Mouse (Mus musculus): Measurements from ENCODE around the gene Akap13. TPM values are rescaled to one million over a fixed set of nuclear protein-coding genes. Genes with fewer than 3 reads are reported as not detected.
A peak's percentile ranks its signal among the peaks of the same experiment; 100 is the strongest.

Gene Akap13
- polyA plus RNA-seq, 1 experiment = 107 TPM

DNA sequence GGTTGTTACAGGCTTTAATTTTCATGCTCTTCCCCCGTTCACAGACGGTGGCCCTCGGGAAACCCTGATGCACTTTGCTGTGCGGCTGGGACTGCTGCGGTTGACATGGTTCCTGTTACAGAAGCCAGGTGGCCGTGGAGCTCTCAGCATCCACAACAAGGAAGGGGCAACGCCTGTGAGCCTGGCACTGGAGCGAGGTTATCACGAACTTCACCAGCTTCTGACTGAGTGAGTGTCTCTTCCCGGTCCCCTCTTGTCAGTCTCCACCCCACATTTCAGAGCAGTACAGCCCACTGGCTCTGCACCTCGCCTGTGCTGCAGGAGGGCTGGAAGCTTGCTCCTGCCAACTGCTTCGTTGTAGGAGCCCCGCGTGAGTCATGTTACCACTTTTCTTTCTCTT is 130.8 kb downstream of the Akap13 start:
- Histone ChIP-seq H3K4me3 (replicated peaks; ENCODE audit: control insufficient read depth, low read depth, low read length) (peak overlapping the region; percentile 80), H3K27ac (ENCODE audit: control insufficient read depth, insufficient read depth, low read depth, low read length, poor library complexity) (peak overlapping the region; percentile 91), H3K4me1 (ENCODE audit: control insufficient read depth, insufficient read depth, low read length) (peaks cover 6% of the 10 kb centered on the region)
- WGBS = 2% methylated on average over 14 of the region's 14 CpGs
- TF ChIP-seq POLR2A (IDR thresholded peaks at IDR 0.05; ENCODE audit: borderline replicate concordance, control insufficient read depth, low read depth, low read length) (peak; percentile 81), CTCF (IDR thresholded peaks at IDR 0.05; ENCODE audit: control insufficient read depth, insufficient read depth, low read length) (no peak)

DNA sequence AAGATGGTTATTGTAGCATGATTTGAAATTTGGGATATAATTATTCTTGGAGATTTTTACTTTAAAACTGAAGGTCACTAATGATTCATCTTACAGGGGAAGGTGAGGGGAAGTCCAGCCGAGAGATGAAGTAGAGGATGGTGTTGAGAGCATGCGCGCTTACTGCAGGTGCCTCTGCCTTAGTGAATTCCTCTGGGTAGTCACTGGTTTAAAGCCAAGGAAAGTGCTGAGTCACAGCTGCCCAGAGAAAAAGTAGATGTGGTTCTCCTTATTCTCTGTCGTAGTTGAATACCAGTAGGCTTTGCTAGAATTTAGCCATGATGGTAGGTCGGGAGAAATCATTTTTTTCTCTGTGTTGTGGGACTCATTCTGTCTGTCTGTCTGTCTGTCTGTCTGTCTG is 132.4 kb downstream of the Akap13 start:
- peaks cover 6% of the 10 kb centered on the region for H3K4me1 ChIP-seq (ENCODE audit: control insufficient read depth, insufficient read depth, low read length)

DNA sequence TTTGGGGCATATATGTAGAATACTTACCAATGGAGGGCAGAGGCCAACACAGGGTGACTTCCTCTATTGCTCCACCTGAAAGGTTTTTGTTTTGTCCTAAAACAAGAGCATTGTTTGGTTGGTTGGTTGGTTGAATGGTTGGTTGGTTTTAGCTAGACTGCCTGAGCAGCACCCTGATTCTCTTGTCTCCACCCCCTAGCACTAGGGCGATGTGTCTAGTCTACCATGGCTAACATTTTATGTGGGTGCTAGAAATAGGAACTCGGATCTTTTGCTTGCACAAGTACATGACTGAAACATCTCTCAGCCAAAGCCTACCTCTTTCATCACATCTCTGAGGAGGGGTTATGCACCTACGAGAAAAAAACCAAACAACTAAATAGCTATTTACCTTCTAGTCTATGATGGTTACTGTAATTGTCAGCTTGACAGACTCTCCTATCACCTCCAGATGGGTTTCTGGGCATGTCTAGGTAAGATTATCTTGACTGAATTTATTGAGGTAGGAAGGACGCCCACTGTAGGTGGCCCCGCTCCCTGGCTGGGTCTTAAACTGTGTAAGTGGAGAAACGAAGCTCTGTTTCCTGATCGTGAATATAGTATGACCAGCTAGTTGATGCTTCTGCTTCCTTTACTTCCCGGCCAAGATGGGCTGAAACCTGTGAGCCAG is 134.1 kb downstream of the Akap13 start:
- 17% methylated on average over 8 of the region's 8 CpGs for WGBS
- peaks cover 6% of the 10 kb centered on the region for H3K4me1 ChIP-seq (ENCODE audit: control insufficient read depth, insufficient read depth, low read length)

More for the DNA sequence above, 132.4 kb downstream of the Akap13 start:
- peak overlapping the region; percentile 1; the same call in 1 of the 2 replicates for H3K27ac ChIP-seq (ENCODE audit: control insufficient read depth, insufficient read depth, low read depth, low read length, poor library complexity)
- no peak for TF ChIP-seq CTCF (IDR thresholded peaks at IDR 0.05; ENCODE audit: control insufficient read depth, insufficient read depth, low read length)
- no peak for TF ChIP-seq POLR2A (IDR thresholded peaks at IDR 0.05; ENCODE audit: borderline replicate concordance, control insufficient read depth, low read depth, low read length)
- H3K4me3 ChIP-seq (replicated peaks; ENCODE audit: control insufficient read depth, low read depth, low read length) = peak overlapping the region; percentile 71
- 4% methylated on average over 5 of the region's 5 CpGs for WGBS

DNA sequence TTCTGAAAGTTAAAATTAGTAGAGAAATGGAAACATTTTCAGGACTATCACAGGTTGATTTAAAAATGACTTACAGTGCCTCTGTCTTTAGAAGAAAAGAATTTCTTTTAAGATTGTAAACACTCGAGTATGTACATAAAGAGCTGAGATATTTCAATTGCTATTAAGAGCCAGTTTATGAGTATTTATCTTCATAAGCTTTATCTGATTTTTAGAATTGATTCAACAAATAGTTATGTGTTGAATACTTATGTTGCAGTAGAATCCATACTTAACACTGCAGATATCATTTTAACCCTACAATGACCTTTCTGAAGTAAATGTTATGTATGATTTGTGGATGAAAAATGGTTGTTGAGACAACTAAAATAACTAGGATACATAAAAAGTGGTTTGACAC is 136.6 kb downstream of the Akap13 start:
- H3K4me3 ChIP-seq (replicated peaks; ENCODE audit: control insufficient read depth, low read depth, low read length) = no peak overlapping the region
- H3K4me1 ChIP-seq (ENCODE audit: control insufficient read depth, insufficient read depth, low read length) = peaks cover 6% of the 10 kb centered on the region
- no peak for TF ChIP-seq POLR2A (IDR thresholded peaks at IDR 0.05; ENCODE audit: borderline replicate concordance, control insufficient read depth, low read depth, low read length)
- no peak for TF ChIP-seq CTCF (IDR thresholded peaks at IDR 0.05; ENCODE audit: control insufficient read depth, insufficient read depth, low read length)
- WGBS = 21% methylated on average over 1 of the region's 1 CpGs
- no peak overlapping the region for H3K27ac ChIP-seq (ENCODE audit: control insufficient read depth, insufficient read depth, low read depth, low read length, poor library complexity)

More for the DNA sequence above, 134.1 kb downstream of the Akap13 start:
- H3K4me3 ChIP-seq (replicated peaks; ENCODE audit: control insufficient read depth, low read depth, low read length) = peak overlapping the region; percentile 46
- TF ChIP-seq POLR2A (IDR thresholded peaks at IDR 0.05; ENCODE audit: borderline replicate concordance, control insufficient read depth, low read depth, low read length) (no peak), CTCF (IDR thresholded peaks at IDR 0.05; ENCODE audit: control insufficient read depth, insufficient read depth, low read length) (no peak)
- H3K27ac ChIP-seq (ENCODE audit: control insufficient read depth, insufficient read depth, low read depth, low read length, poor library complexity) = peak overlapping the region; percentile 73; the same call in 1 of the 2 replicates

DNA sequence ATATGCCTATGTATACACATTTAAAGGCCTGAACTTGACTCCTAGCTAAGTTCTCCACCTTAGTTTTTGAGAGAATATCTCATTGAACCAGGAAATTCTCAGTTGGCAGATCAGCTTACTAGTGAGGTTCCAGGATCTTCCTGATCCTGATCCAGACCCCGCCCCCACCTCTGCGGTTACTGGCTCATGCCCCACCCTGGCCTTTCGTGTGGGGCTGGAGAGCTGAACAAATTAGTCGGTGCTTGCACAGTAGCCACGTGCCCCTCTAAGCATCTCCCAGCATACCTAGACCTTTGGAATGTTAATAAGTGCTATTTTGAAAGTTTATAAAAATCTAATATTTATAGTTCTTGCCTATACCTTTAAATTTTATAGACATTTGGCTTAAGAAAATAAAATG is 139.5 kb downstream of the Akap13 start:
- H3K4me1 ChIP-seq (ENCODE audit: control insufficient read depth, insufficient read depth, low read length) = peaks cover 6% of the 10 kb centered on the region

DNA sequence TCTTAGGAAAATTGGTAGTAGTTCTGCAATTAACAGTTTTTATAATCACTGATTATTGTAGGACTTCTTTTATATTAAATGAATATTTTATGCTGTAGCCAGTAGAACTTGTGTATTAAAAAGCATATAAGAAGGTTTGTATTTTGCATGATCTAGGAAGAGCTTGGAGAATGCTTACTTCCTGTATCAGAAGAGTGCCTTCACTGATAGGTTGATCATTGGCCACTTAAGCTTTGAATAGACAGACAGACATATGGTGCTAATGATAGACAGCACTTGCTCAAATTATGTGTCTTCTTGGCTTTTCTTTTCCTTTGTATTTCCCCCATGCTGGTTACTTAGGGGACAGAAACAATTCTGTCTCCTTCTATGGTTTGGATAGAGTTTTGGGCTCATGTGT is 139.9 kb downstream of the Akap13 start:
- TF ChIP-seq POLR2A (IDR thresholded peaks at IDR 0.05; ENCODE audit: borderline replicate concordance, control insufficient read depth, low read depth, low read length) (no peak), CTCF (IDR thresholded peaks at IDR 0.05; ENCODE audit: control insufficient read depth, insufficient read depth, low read length) (no peak)
- Histone ChIP-seq H3K4me1 (ENCODE audit: control insufficient read depth, insufficient read depth, low read length) (peaks cover 6% of the 10 kb centered on the region), H3K27ac (ENCODE audit: control insufficient read depth, insufficient read depth, low read depth, low read length, poor library complexity) (peak overlapping the region; percentile 14; the same call in 1 of the 2 replicates), H3K4me3 (replicated peaks; ENCODE audit: control insufficient read depth, low read depth, low read length) (no peak overlapping the region)

More for the DNA sequence above, 139.5 kb downstream of the Akap13 start:
- TF ChIP-seq POLR2A (IDR thresholded peaks at IDR 0.05; ENCODE audit: borderline replicate concordance, control insufficient read depth, low read depth, low read length) = no peak
- no peak for TF ChIP-seq CTCF (IDR thresholded peaks at IDR 0.05; ENCODE audit: control insufficient read depth, insufficient read depth, low read length)
- 12% methylated on average over 5 of the region's 5 CpGs for WGBS
- H3K27ac ChIP-seq (ENCODE audit: control insufficient read depth, insufficient read depth, low read depth, low read length, poor library complexity) = no peak overlapping the region
- no peak overlapping the region for H3K4me3 ChIP-seq (replicated peaks; ENCODE audit: control insufficient read depth, low read depth, low read length)

DNA sequence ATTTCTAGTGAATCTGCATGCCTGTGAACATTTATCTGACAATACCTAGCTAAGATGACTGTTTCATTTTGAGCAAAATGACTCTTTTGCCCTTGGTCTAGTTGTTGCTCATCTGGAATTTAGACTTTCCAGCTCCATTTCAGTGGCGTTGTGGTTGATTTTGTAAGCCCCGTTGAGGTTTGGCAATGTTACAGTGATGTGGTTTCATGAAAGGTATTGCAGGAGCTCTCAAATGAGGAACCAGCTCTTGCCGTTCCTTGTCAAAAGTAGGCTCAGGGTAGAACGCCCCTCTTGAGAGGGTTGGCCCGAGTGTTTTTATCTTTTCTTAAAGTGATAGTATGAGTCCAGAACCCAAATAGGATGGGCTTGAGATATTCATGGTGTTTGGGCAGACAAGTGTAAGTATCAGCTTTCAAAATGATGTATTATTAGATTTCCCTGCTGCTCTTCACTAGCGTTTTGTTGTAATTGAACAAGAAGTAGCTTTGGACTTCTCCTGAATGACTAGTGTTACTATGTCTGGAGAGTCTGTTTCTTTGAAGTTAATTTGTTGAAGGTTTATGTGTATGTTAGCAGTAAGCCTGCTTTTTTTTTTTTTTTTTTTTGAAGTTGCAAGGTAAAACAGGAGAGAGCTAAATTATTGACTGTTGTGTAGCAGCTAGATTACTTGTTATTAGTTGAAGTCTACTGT is 140.9 kb downstream of the Akap13 start:
- peaks cover 4% of the 10 kb centered on the region for H3K4me1 ChIP-seq (ENCODE audit: control insufficient read depth, insufficient read depth, low read length)
- peak overlapping the region; percentile 54 for H3K4me3 ChIP-seq (replicated peaks; ENCODE audit: control insufficient read depth, low read depth, low read length)

DNA sequence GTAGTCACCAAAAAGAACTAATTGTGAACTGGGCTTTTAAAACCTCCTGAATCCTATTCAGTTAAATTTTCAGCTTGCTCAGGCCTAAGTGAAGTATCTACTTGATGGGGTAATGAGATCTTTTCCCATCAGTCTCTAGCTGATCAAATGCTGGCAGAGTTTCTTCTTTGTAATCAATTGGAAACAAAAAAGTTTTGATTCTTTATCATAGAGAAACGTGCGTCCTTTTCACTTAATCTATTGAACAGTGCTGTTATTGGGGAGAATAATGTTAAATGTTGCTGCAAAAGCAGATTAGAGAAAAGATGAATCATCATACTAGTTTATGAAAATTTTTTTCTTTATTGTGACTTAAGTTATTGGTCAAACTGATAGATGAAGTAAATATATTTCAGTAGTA is 142.5 kb downstream of the Akap13 start:
- Histone ChIP-seq H3K27ac (ENCODE audit: control insufficient read depth, insufficient read depth, low read depth, low read length, poor library complexity) (no peak overlapping the region), H3K4me3 (replicated peaks; ENCODE audit: control insufficient read depth, low read depth, low read length) (no peak overlapping the region), H3K4me1 (ENCODE audit: control insufficient read depth, insufficient read depth, low read length) (peaks cover 2% of the 10 kb centered on the region; the same call in 1 of the 2 replicates)
- TF ChIP-seq POLR2A (IDR thresholded peaks at IDR 0.05; ENCODE audit: borderline replicate concordance, control insufficient read depth, low read depth, low read length) = no peak
- TF ChIP-seq CTCF (IDR thresholded peaks at IDR 0.05; ENCODE audit: control insufficient read depth, insufficient read depth, low read length) = no peak
- 47% methylated on average over 2 of the region's 2 CpGs for WGBS

More for the DNA sequence above, 140.9 kb downstream of the Akap13 start:
- WGBS = under 1% methylated on average over 6 of the region's 6 CpGs
- TF ChIP-seq POLR2A (IDR thresholded peaks at IDR 0.05; ENCODE audit: borderline replicate concordance, control insufficient read depth, low read depth, low read length) (no peak), CTCF (IDR thresholded peaks at IDR 0.05; ENCODE audit: control insufficient read depth, insufficient read depth, low read length) (no peak)
- H3K27ac ChIP-seq (ENCODE audit: control insufficient read depth, insufficient read depth, low read depth, low read length, poor library complexity) = peak overlapping the region; percentile 54; the same call in 1 of the 2 replicates

Measured in bone marrow, adult 2 months (tissue).